Mouse (Mus musculus) limb, embryonic 12.5 days (tissue): ENCODE measurements around the gene Rbm19. TPM values are rescaled to one million over a fixed set of nuclear protein-coding genes. Genes with fewer than 3 reads are reported as not detected.

Experiments used
- ATAC-seq: fragments of 200-750 bp; cut with Nextera tagmentation; 2 replicates; pipeline ENCODE4 v1.8.0; 2017; ENCODE audit warnings: low read depth, moderate TSS enrichment; ENCODE audit not compliant: insufficient number of reproducible peaks, insufficient read depth, low FRiP score, low TSS enrichment
- H3K27ac ChIP-seq: fragments of 300-500 bp; sonication (generic); 2 replicates; pipeline ENCODE4 v1.5.1; 2016; ENCODE audit warnings: mild to moderate bottlenecking, moderate library complexity
- H3K27me3 ChIP-seq: fragments of 300-500 bp; sonication (generic); 2 replicates; pipeline ENCODE4 v1.6.1; 2016; ENCODE audit warnings: mild to moderate bottlenecking, moderate library complexity
- H3K36me3 ChIP-seq: fragments of 300-500 bp; sonication (generic); 2 replicates; pipeline ENCODE4 v1.6.1; 2016; ENCODE audit warnings: mild to moderate bottlenecking, moderate library complexity
- H3K4me1 ChIP-seq: fragments of 300-500 bp; sonication (generic); replicated peaks from 2 replicates; pipeline ENCODE4 v1.6.1; 2016
- H3K4me2 ChIP-seq: fragments of 300-500 bp; sonication (generic); 2 replicates; pipeline ENCODE4 v1.6.1; 2016; ENCODE audit warnings: mild to moderate bottlenecking, moderate library complexity
- H3K4me3 ChIP-seq: fragments of 300-500 bp; sonication (generic); replicated peaks from 2 replicates; pipeline ENCODE4 v1.5.1; 2016; ENCODE audit warnings: mild to moderate bottlenecking
- H3K9ac ChIP-seq: fragments of 300-500 bp; sonication (generic); replicated peaks from 2 replicates; pipeline ENCODE4 v1.6.1; 2016; ENCODE audit warnings: mild to moderate bottlenecking, moderate library complexity
- H3K9me3 ChIP-seq: fragments of 300-500 bp; sonication (generic); 2 replicates; pipeline ENCODE4 v1.6.1; 2016; ENCODE audit warnings: mild to moderate bottlenecking, moderate library complexity
- WGBS: fragments of 180-500 bp; shearing (Covaris S2); methylation state at CpG from one replicate; pipeline ENCODE4 v1.1.7; 2016; 5-methylcytosine and 5-hydroxymethylcytosine counted together
- polyA plus RNA-seq: library from polyadenylated mRNA; unstranded; fragments of >200 nt; fragmentation: Nextera tagmentation; extraction: Ambion mirVana; gene quantifications from 2 replicates; pipeline ENCODE4 v1.2.1, GENCODE M21; 2016

The Rbm19 gene
- polyA plus RNA-seq, 1 experiment from 2014 or later = 31.1 TPM

DNA sequence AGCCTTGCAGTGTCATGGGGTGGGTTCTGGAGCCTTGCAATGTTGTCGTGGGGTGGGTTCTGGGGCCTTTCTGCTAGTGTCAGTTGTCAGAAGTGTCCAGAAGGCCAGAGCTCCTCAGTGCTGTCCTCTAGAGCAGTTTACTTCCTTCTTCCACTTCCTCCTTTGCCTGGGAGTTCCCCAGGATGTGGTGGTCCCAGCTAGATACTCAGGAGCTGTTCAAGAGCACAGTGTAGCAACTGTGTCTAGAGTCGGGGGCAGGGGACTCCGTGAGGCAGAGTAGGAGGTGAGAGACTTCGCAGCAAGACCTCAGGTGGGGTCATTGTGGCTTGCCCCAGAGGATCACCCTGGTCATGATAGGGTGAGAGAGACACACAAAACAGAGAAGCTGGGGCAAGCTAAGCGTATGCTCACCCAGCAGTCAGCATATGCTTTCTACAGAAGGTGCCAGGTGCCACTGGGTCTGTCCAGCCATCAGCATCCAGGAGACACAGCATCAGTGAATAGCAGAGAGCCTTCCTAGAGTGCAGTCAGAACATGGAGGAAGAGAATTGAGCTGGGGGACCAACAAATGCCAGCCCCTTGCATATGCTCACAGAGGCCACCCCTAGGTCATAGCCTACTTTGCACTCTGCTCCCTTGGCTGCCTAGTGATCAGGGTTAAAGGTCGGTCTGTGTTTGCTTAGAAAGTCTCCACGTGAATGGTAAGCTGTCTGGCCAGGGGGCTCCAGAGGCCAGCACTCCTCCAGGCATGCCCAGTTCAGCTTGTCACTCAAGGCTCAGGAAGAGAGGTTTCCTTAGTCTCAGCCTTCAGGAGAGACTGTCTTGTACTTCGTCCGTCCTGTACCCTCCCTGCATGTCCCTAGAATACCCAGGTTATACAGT lies 49.0 kb downstream of the Rbm19 start:
- H3K4me3 ChIP-seq = no peak overlapping the region
- 74% methylated on average over 9 of the region's 9 CpGs for WGBS
- H3K27ac ChIP-seq = no peak overlapping the region
- H3K9ac ChIP-seq = no peak overlapping the region
- H3K36me3 ChIP-seq = peaks cover 5% of the 10 kb centered on the region; the same call in 1 of the 2 replicates
- 0 out of 2 replicates have a peak, but pooled peaks cover 7% of the 10 kb centered on the region for H3K4me1 ChIP-seq
- H3K9me3 ChIP-seq = no peaks in the 10 kb centered on the region
- no peak overlapping the region for H3K4me2 ChIP-seq
- ATAC-seq = no peak
- no peaks in the 10 kb centered on the region for H3K27me3 ChIP-seq

- no peak for ATAC-seq
- H3K4me1 ChIP-seq = peaks cover 22% of the 10 kb centered on the region
- no peaks in the 10 kb centered on the region for H3K9me3 ChIP-seq
- no peaks in the 10 kb centered on the region for H3K36me3 ChIP-seq
- no peak overlapping the region for H3K4me3 ChIP-seq
- no peak overlapping the region for H3K9ac ChIP-seq
- no peaks in the 10 kb centered on the region for H3K27me3 ChIP-seq
- WGBS = 63% methylated on average over 13 of the region's 13 CpGs
- H3K4me2 ChIP-seq = no peak overlapping the region
- no peak overlapping the region for H3K27ac ChIP-seq
Observed at GRCm38 (mm10) chr5:120167787-120168325, 51.6 kb downstream of the Rbm19 start.

- H3K36me3 ChIP-seq = peaks cover 14% of the 10 kb centered on the region
- H3K4me1 ChIP-seq = peaks cover 15% of the 10 kb centered on the region
- ATAC-seq = peak; percentile 54; the same call in 1 of the 2 replicates
- H3K27me3 ChIP-seq = no peaks in the 10 kb centered on the region
- no peak overlapping the region for H3K27ac ChIP-seq
- H3K9ac ChIP-seq = no peak overlapping the region
- WGBS = 34% methylated on average over 18 of the region's 18 CpGs
- H3K9me3 ChIP-seq = no peaks in the 10 kb centered on the region
- H3K4me3 ChIP-seq = no peak overlapping the region
- H3K4me2 ChIP-seq = no peak overlapping the region
Observed at GRCm38 (mm10) chr5:120171865-120172728, 55.8 kb downstream of the Rbm19 start.

DNA sequence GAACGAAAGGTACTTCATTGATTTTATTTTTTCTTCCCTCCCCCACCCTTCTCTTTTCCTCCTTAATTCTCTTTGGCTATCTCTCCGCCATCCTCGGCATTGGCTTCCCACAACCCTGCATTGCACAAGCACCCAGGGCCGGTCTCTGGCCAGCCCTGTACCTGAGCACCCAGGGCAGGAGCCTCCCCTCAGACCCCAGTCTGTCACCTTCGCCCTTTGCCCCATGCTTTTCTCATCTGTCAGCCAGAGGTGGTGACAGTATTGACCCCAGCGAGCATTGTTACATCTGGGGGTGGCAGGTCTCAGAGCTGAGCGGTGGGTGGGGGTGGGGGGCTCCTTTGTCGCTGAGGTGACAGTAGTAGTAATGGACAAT lies 56.5 kb downstream of the Rbm19 start:
- peaks cover 15% of the 10 kb centered on the region for H3K4me1 ChIP-seq
- H3K27me3 ChIP-seq = no peaks in the 10 kb centered on the region
- no peak overlapping the region for H3K9ac ChIP-seq
- no peak overlapping the region for H3K27ac ChIP-seq
- H3K36me3 ChIP-seq = peaks cover 18% of the 10 kb centered on the region
- H3K4me2 ChIP-seq = no peak overlapping the region
- WGBS = 65% methylated on average over 8 of the region's 8 CpGs
- ATAC-seq = no peak
- H3K4me3 ChIP-seq = no peak overlapping the region
- no peaks in the 10 kb centered on the region for H3K9me3 ChIP-seq

DNA sequence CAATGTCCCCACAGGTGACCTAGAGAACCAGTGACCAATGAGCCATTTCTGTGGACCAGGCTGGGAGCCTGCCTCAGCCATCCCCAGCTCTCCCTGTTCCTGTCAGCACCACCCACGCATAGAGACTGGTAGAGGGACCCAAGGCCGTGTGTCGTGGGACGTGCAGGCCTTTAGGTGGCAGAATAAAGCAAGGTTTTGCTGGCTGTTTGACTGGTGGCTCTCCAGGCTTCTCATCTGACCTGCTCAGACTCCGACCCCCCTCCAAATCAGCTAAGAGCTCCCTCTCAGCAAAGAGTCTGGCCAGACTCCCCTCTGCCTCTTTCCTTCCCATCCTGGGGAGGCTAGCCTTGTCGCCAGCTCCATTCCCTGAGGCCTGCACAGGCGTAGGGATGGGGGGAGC lies 58.1 kb downstream of the Rbm19 start:
- no peaks in the 10 kb centered on the region for H3K27me3 ChIP-seq
- H3K9ac ChIP-seq = no peak overlapping the region
- peaks cover 15% of the 10 kb centered on the region for H3K4me1 ChIP-seq
- no peak overlapping the region for H3K4me3 ChIP-seq
- no peak overlapping the region for H3K4me2 ChIP-seq
- 67% methylated on average over 7 of the region's 7 CpGs for WGBS
- H3K9me3 ChIP-seq = no peaks in the 10 kb centered on the region
- no peak overlapping the region for H3K27ac ChIP-seq
- H3K36me3 ChIP-seq = peaks cover 28% of the 10 kb centered on the region
- no peak for ATAC-seq

- Histone ChIP-seq H3K4me3 (no peak overlapping the region), H3K9me3 (no peaks in the 10 kb centered on the region), H3K27ac (no peak overlapping the region), H3K27me3 (no peaks in the 10 kb centered on the region), H3K36me3 (peaks cover 35% of the 10 kb centered on the region), H3K4me2 (no peak overlapping the region), H3K4me1 (peaks cover 15% of the 10 kb centered on the region), H3K9ac (no peak overlapping the region)
- WGBS = 90% methylated on average over 8 of the region's 8 CpGs
- no peak for ATAC-seq
Observed at GRCm38 (mm10) chr5:120175217-120175616, 59.0 kb downstream of the Rbm19 start.

DNA sequence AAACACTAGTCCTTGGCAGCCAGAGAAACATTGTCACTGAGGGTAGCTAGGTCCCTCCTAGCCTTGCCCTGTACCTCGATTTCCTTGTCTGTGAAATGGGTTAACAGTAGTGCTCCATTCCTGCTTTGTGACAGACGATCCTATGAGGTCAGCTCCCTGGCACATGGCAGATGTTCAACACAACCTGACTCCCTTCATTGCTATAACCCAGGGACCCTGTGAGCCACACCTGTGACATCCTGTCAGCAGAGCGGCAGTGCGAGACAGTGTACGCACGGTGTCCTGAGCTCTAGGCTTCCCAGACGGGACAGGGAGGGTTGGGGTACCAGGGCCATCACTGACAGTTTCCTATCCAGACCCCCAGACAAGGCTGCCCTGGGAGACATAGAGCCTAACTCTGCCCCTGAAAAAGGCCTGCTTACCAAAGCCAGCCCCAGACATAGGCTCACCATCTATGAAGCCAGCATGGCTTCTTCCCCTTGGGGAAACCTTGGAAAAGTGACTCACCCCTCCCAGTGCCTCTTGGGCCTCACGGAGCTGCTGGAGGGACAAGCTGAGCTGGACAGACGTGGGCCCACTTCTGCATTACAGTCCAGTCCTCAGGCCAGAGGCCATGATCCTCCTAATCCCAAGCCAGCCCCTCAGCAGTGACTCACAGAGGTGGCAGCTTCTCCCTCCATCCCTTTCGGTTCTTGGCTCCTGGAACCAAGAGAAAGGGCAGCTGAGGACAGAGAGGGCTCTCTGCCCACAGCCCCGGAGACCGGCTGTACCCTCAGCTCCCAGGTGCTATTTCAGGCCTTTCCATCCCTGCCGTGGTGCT lies 60.2 kb downstream of the Rbm19 start:
- no peak overlapping the region for H3K27ac ChIP-seq
- H3K4me3 ChIP-seq = no peak overlapping the region
- no peak for ATAC-seq
- H3K36me3 ChIP-seq = peaks cover 48% of the 10 kb centered on the region
- H3K9ac ChIP-seq = no peak overlapping the region
- 93% methylated on average over 13 of the region's 13 CpGs for WGBS
- no peaks in the 10 kb centered on the region for H3K27me3 ChIP-seq
- peaks cover 14% of the 10 kb centered on the region for H3K4me1 ChIP-seq
- H3K9me3 ChIP-seq = peaks cover 7% of the 10 kb centered on the region; the same call in 1 of the 2 replicates
- H3K4me2 ChIP-seq = no peak overlapping the region

DNA sequence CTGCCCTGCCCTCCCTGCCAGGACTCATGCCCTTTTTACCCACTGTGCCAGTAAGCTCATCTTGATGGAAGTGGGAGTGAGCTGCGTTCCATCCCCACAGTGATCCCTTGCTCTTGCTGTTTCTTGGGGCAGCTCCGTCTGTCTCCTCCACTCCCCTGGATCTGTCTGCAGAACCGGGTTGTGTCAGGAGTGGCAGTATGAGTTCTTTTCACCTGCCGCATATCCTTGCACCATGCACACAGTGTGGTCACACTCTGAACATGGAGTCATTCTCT lies 60.7 kb downstream of the Rbm19 start:
- H3K4me3 ChIP-seq = no peak overlapping the region
- ATAC-seq = no peak
- H3K27me3 ChIP-seq = no peaks in the 10 kb centered on the region
- whole genome bisulfite sequencing = 92% methylated on average over 4 of the region's 4 CpGs
- peaks cover 51% of the 10 kb centered on the region for H3K36me3 ChIP-seq
- no peak overlapping the region for H3K4me2 ChIP-seq
- peaks cover 7% of the 10 kb centered on the region; the same call in 1 of the 2 replicates for H3K9me3 ChIP-seq
- no peak overlapping the region for H3K27ac ChIP-seq
- peaks cover 8% of the 10 kb centered on the region for H3K4me1 ChIP-seq
- no peak overlapping the region for H3K9ac ChIP-seq

DNA sequence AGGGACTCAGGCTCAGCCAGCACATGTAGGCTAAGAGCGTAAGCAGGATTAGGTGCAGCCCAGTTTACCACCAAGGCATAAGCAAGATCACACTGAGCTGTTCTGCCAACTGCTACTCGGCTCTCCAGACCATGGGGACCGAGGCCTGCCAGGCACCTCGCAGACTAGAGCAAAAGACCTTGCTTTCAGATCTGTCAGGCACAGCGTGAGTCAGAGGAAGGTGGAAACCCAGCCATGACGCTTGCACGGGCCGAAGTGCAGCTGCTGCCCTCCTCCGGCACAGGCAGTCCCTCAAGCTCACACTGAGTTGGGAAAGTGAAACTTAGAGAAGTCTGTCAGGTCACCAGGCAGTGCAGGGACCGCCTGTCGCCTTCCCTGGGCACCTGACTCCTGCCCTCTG lies 63.8 kb downstream of the Rbm19 start:
- H3K27me3 ChIP-seq = no peaks in the 10 kb centered on the region
- 95% methylated on average over 11 of the region's 11 CpGs for WGBS
- peaks cover 7% of the 10 kb centered on the region; the same call in 1 of the 2 replicates for H3K9me3 ChIP-seq
- H3K9ac ChIP-seq = no peak overlapping the region
- peaks cover 13% of the 10 kb centered on the region for H3K4me1 ChIP-seq
- peaks cover 51% of the 10 kb centered on the region for H3K36me3 ChIP-seq
- no peak overlapping the region for H3K4me3 ChIP-seq
- no peak overlapping the region for H3K27ac ChIP-seq
- no peak for ATAC-seq
- H3K4me2 ChIP-seq = no peak overlapping the region

DNA sequence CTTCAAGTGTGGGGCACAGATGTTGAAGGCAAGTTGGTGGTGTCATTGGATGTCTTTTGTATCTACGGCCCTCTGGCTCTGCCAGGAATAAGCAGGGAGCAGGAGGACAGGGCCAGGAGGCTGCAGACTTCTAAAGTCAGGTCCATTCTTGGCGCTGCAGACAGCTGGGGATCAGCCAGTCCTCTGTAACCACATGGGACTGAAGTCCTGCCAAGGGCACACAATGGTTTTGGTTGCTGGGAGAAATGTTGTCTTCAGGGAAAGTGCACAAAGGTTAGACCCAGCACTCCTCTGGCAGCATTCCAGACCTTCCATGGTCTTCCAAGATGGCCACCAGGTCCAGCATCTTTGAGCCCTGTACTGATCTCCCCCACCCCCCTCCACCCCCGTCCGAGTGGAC lies 65.1 kb downstream of the Rbm19 start:
- 90% methylated on average over 4 of the region's 4 CpGs for WGBS

More for the DNA sequence above, 65.1 kb downstream of the Rbm19 start:
- H3K27me3 ChIP-seq = no peaks in the 10 kb centered on the region
- no peak overlapping the region for H3K4me2 ChIP-seq
- no peak overlapping the region for H3K27ac ChIP-seq
- H3K9me3 ChIP-seq = peaks cover 7% of the 10 kb centered on the region; the same call in 1 of the 2 replicates
- peaks cover 13% of the 10 kb centered on the region for H3K4me1 ChIP-seq
- H3K9ac ChIP-seq = no peak overlapping the region
- H3K36me3 ChIP-seq = peaks cover 49% of the 10 kb centered on the region
- no peak for ATAC-seq
- H3K4me3 ChIP-seq = no peak overlapping the region
